Mouse (Mus musculus) midbrain, embryonic 16.5 days (tissue): Measurements from ENCODE around the gene Dmpk. TPM values are rescaled to one million over a fixed set of nuclear protein-coding genes. Genes with fewer than 3 reads are reported as not detected.
A peak's percentile ranks its signal among the peaks of the same experiment; 100 is the strongest.

Source experiments
- ATAC-seq: fragments of 200-750 bp; cut with Nextera tagmentation; 2 replicates; pipeline ENCODE4 v1.8.0; 2017; ENCODE audit warnings: moderate TSS enrichment
- H3K27ac ChIP-seq: fragments of 300-500 bp; sonication (generic); 2 replicates; pipeline ENCODE4 v1.5.1; 2014; ENCODE audit warnings: mild to moderate bottlenecking, low read length, mixed read lengths
- H3K27me3 ChIP-seq: fragments of 300-500 bp; sonication (generic); 2 replicates; pipeline ENCODE4 v1.6.1; 2014; ENCODE audit warnings: low read depth, low read length, mixed read lengths; ENCODE audit not compliant: control insufficient read depth, insufficient read depth
- H3K36me3 ChIP-seq: fragments of 300-500 bp; sonication (generic); 2 replicates; pipeline ENCODE4 v1.6.1; 2014; ENCODE audit warnings: mild to moderate bottlenecking, low read length, moderate library complexity, mixed read lengths; ENCODE audit not compliant: control insufficient read depth, insufficient read depth
- H3K4me1 ChIP-seq: fragments of 300-500 bp; sonication (generic); 2 replicates; pipeline ENCODE4 v1.6.1; 2014; ENCODE audit warnings: mild to moderate bottlenecking, low read length, mixed read lengths; ENCODE audit not compliant: control insufficient read depth, insufficient read depth
- H3K4me2 ChIP-seq: fragments of 300-500 bp; sonication (generic); 2 replicates; pipeline ENCODE4 v1.6.1; 2014; ENCODE audit warnings: mild to moderate bottlenecking, low read length, mixed read lengths
- H3K4me3 ChIP-seq: fragments of 300-500 bp; sonication (generic); 2 replicates; pipeline ENCODE4 v1.5.1; 2014; ENCODE audit warnings: low read depth, mild to moderate bottlenecking, low read length, moderate library complexity, mixed read lengths
- H3K9ac ChIP-seq: fragments of 300-500 bp; sonication (generic); 2 replicates; pipeline ENCODE4 v1.6.1; 2014; ENCODE audit warnings: low read depth, low read length, mixed read lengths
- H3K9me3 ChIP-seq: fragments of 300-500 bp; sonication (generic); replicated peaks from 2 replicates; pipeline ENCODE4 v1.6.1; 2014; ENCODE audit warnings: mild to moderate bottlenecking, low read length, mixed read lengths; ENCODE audit not compliant: control insufficient read depth, poor library complexity, severe bottlenecking
- WGBS: fragments of 180-500 bp; shearing (Covaris S2); extraction: QIAGEN DNeasy Blood & Tissue Kit; methylation state at CpG from one replicate; pipeline ENCODE4 v1.1.7; 2014; 5-methylcytosine and 5-hydroxymethylcytosine counted together
- polyA plus RNA-seq: library from polyadenylated mRNA; unstranded; fragments of >200 nt; fragmentation: Nextera tagmentation; extraction: Ambion mirVana; gene quantifications from 2 replicates; pipeline ENCODE4 v1.2.1, GENCODE M21; 2015

The Dmpk gene
- polyA plus RNA-seq = 6.9 and 8.1 TPM in 2 replicates

DNA sequence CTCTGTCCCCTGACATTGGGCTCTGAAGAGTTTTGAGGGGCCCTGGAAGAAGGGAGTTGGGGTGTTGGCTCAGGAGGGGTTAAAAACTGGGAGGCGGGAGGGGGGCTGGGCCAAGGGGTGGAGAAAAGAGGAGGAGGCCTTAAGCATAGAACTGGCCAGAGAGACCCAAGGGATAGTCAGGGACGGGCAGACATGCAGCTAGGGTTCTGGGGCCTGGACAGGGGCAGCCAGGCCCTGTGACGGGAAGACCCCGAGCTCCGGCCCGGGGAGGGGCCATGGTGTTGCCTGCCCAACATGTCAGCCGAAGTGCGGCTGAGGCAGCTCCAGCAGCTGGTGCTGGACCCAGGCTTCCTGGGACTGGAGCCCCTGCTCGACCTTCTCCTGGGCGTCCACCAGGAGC, at the start of gene Dmpk:
Dmpk (plus strand) TSS at position 149 of the 400 bp plus-strand sequence.
- Histone ChIP-seq H3K4me3 (no peak within 1 kb of the TSS), H3K27me3 (no peaks in the 10 kb centered on the region), H3K4me2 (no peak within 1 kb of the TSS), H3K9ac (no peak within 1 kb of the TSS), H3K27ac (no peak within 1 kb of the TSS), H3K9me3 (no peaks in the 10 kb centered on the region), H3K36me3 (peaks cover 28% of the 10 kb centered on the region), H3K4me1 (no peaks in the 10 kb centered on the region)
- 0 out of 2 replicates have a peak, but pooled peaks have one; percentile 6 for ATAC-seq
- whole genome bisulfite sequencing = 49% methylated on average over 10 of the region's 10 CpGs

DNA sequence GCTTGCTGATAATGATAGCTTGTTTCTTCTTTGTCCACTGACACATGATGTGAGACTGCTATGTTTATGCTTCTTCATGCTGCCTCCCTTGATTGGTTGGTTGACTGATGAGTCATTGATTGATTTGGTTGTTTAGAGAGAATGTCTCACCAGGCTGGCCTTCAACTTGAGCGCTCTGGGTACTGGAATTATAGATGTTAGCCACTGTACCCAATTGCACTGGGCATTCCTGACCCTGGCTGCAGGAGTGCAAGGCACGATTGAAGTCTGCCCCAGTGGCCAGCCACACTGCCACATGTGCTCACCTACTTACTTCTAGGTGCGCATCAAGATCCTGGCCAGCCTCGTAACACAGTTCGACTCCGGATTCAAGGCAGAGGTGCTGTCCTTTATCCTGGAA, 39.0 kb upstream of the Dmpk start:
- H3K9ac ChIP-seq = no peak overlapping the region
- H3K27me3 ChIP-seq = no peaks in the 10 kb centered on the region
- H3K4me3 ChIP-seq = no peak overlapping the region
- H3K4me2 ChIP-seq = no peak overlapping the region
- H3K27ac ChIP-seq = no peak overlapping the region
- ATAC-seq = no peak
- no peaks in the 10 kb centered on the region for H3K4me1 ChIP-seq
- 96% methylated on average over 6 of the region's 6 CpGs for WGBS
- H3K36me3 ChIP-seq = peaks cover 57% of the 10 kb centered on the region
- no peaks in the 10 kb centered on the region for H3K9me3 ChIP-seq

DNA sequence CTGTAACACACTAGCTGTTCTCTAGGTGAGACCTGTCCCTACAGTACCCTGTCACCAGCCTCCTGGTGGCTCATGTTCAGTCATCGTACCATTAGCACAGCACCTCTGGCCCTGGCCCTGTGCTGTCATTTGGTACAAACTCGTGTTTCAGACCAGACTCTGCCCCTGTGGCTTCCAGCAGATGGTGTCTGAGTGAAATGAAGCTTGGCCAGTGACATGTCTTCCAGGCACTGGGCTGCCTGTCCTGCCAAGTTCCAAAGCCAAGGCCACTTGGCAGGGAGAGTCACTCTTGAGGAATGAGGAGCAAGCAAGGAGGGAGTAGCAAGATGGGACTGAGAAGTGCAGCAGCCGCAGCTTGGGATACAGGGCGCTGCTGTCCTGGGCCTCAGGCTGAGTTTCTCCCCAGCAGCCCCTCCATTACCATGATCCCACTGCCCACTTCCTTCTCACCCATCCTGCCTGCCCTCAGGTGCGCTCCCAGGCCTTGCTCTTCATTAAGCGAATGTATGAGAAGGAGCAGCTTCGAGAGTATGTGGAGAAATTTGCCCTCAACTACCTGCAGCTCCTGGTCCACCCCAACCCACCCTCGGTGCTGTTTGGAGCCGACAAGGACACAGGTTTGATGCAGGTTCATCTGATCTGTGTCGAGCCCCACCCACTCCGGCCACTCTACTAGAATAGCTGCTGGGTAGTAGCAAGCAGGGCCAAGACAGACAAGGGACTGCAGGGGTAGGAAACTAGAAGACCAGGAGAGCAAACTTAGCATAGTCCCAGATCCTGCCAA, 37.2 kb upstream of the Dmpk start:
- Histone ChIP-seq H3K4me2 (no peak overlapping the region), H3K36me3 (peaks cover 57% of the 10 kb centered on the region), H3K4me1 (no peaks in the 10 kb centered on the region), H3K27me3 (no peaks in the 10 kb centered on the region), H3K27ac (no peak overlapping the region), H3K4me3 (no peak overlapping the region), H3K9me3 (no peaks in the 10 kb centered on the region), H3K9ac (no peak overlapping the region)
- WGBS = 92% methylated on average over 11 of the region's 11 CpGs
- no peak for ATAC-seq

DNA sequence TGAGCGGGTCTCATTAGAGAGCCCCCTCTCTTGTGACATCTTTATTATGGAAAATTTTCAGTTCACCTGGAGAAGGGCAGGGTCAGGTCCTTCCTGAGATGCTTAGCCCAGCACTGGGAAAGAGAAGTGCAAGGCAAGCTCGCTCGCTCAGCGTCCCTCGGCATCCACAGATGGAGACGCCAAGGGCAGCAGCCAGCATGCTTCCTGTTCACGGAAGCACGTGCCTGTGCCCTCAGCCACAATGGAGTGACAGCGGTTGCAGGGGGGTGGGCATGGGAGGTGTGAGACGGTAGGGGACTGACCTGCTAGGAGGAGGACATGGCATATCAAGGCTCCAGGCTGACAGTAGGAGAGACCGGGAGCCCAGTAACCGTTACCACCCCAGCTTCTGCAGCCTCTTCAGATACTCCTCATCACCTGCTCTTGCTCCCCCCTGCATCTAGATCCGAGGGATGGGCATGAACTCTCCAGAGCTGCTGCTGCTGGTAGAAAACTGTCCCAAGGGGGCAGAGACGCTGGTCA, 35.6 kb upstream of the Dmpk start:
- H3K36me3 ChIP-seq = peaks cover 47% of the 10 kb centered on the region
- no peak overlapping the region for H3K27ac ChIP-seq
- H3K4me1 ChIP-seq = no peaks in the 10 kb centered on the region
- no peak for ATAC-seq
- H3K4me3 ChIP-seq = no peak overlapping the region
- 91% methylated on average over 14 of the region's 14 CpGs for WGBS
- no peak overlapping the region for H3K9ac ChIP-seq
- no peaks in the 10 kb centered on the region for H3K9me3 ChIP-seq
- H3K4me2 ChIP-seq = no peak overlapping the region
- no peaks in the 10 kb centered on the region for H3K27me3 ChIP-seq

DNA sequence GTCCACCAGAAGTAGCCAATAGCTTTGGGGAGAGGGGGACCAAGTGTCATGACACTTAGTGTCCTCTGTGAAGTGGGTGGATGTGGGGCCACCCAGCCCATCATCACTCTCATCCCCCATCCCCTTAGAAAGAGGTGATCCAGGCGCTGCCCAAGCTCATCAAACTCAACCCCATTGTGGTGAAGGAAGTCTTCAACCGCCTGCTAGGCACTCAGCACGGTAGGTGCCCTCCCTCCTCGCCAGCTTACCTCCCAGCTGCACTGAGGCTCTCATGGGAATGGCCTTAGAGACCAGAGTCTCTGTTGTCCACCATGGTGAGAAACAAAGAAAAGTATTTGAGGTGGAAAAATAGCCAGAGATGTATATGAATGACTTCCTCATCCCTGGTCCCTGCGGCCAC, 34.4 kb upstream of the Dmpk start:
- H3K4me2 ChIP-seq = no peak overlapping the region
- no peak overlapping the region for H3K27ac ChIP-seq
- H3K4me3 ChIP-seq = no peak overlapping the region
- no peak for ATAC-seq
- no peaks in the 10 kb centered on the region for H3K9me3 ChIP-seq
- no peaks in the 10 kb centered on the region for H3K27me3 ChIP-seq
- H3K36me3 ChIP-seq = peaks cover 46% of the 10 kb centered on the region
- peaks cover 5% of the 10 kb centered on the region for H3K4me1 ChIP-seq
- H3K9ac ChIP-seq = no peak overlapping the region
- 91% methylated on average over 5 of the region's 5 CpGs for WGBS

DNA sequence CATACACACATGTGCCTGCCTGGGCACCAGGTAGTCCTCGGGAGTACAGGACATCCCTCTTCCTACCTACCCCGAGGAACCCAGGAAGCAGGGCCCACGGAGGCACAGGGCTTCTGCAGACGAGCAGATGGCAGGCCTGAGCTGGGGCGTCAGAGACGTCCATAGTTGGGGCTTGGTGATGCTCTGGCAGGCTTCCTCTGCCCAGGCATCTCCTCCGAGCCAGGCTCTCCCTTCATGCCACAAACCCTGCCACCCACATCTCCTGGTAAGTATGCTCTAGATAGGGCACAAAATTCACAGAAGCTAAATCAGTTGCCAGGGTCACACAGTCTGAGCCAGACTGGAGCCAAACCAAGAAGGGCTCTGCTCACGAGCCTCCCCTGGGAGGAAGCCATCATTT, 33.5 kb upstream of the Dmpk start:
- H3K9me3 ChIP-seq = no peaks in the 10 kb centered on the region
- H3K27me3 ChIP-seq = no peaks in the 10 kb centered on the region
- ATAC-seq = no peak
- no peak overlapping the region for H3K9ac ChIP-seq
- no peak overlapping the region for H3K4me2 ChIP-seq
- WGBS = 86% methylated on average over 8 of the region's 8 CpGs
- peaks cover 40% of the 10 kb centered on the region for H3K36me3 ChIP-seq
- peaks cover 6% of the 10 kb centered on the region for H3K4me1 ChIP-seq
- H3K27ac ChIP-seq = no peak overlapping the region
- no peak overlapping the region for H3K4me3 ChIP-seq

DNA sequence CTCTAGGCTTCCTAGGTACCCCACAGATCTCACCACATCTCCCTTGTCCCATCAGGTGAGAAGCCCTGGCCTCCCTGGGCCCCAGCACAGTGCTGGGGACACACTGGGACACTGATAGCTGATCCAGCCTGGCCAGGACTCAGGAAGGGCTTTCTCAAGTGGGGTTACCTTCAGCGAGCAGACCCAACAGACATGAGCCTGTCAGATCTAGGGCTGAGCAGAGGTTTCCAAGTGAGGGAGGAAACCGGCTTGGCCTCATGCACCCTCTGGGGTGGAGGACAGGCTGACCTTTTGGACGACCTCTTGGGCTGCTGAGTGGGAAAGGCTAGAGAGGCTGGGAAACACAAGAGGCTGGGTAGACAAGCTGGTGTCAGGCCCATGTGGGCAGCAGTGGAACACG, 32.5 kb upstream of the Dmpk start:
- H3K36me3 ChIP-seq = peaks cover 34% of the 10 kb centered on the region
- no peak for ATAC-seq
- WGBS = 68% methylated on average over 3 of the region's 4 CpGs

DNA sequence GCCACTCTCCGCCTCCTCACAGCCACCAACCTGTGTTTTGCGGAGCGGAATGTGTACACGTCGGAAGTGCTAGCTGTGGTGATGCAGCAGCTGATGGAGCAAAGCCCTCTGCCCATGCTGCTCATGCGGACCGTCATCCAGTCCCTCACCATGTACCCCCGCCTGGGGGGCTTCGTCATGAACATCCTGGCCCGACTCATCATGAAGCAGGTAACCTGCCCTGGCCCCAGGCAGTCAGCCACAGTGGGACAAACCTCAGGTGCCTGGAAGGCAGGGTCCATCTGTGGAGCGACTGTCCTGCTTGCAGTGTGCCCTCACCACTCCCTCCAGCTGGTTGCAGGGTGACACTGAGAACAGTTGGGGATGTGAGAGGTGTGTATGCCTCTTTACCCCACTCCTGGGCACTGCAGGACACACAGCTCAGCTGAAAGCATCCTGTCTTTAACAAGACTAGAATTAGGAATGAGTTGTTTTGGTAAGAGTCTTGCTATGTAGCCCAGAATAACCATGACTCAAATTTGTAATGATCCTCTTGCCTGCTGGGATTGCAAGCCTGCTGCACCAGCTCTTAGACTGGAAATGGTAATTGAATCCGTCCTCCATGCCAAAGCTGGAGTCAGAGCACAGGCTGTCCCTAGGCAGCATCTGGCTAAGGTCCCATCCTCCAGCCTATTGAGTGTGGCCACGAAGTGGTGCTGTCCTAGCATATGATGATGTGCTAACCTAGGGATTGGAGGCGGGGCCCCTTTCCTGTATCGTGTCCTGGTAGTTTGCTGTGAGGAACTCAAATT, 31.1 kb upstream of the Dmpk start:
- no peak for ATAC-seq
- Histone ChIP-seq H3K9ac (no peak overlapping the region), H3K27ac (no peak overlapping the region), H3K9me3 (no peaks in the 10 kb centered on the region), H3K4me1 (peaks cover 6% of the 10 kb centered on the region), H3K4me3 (no peak overlapping the region), H3K27me3 (no peaks in the 10 kb centered on the region), H3K36me3 (peaks cover 23% of the 10 kb centered on the region), H3K4me2 (no peak overlapping the region)
- 87% methylated on average over 15 of the region's 15 CpGs for WGBS

More for the DNA sequence above, 32.5 kb upstream of the Dmpk start:
- Histone ChIP-seq H3K27ac (no peak overlapping the region), H3K9ac (no peak overlapping the region), H3K27me3 (no peaks in the 10 kb centered on the region), H3K4me2 (no peak overlapping the region), H3K4me3 (no peak overlapping the region), H3K9me3 (no peaks in the 10 kb centered on the region), H3K4me1 (peaks cover 6% of the 10 kb centered on the region)

DNA sequence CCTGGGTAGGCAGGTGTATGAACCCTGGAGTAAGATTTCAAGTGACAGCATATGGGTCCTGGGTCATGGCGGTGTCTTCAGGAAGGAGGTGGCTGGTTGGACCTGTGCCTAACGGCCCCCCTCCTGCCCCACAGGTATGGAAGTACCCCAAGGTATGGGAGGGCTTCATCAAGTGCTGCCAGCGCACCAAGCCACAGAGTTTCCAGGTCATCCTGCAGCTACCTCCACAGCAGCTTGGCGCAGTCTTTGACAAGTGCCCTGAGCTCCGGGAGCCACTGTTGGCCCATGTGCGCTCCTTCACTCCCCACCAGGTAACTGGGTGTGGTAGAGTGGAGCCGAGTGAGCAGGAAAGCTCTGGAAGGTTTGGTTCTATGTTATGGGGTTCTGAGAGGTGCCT, 30.5 kb upstream of the Dmpk start:
- Histone ChIP-seq H3K9ac (no peak overlapping the region), H3K27me3 (no peaks in the 10 kb centered on the region), H3K4me1 (peaks cover 6% of the 10 kb centered on the region), H3K36me3 (peaks cover 23% of the 10 kb centered on the region), H3K9me3 (no peaks in the 10 kb centered on the region), H3K27ac (no peak overlapping the region), H3K4me2 (no peak overlapping the region), H3K4me3 (no peak overlapping the region)
- ATAC-seq = no peak
- WGBS = 89% methylated on average over 7 of the region's 7 CpGs
